Mouse (Mus musculus) cerebellum, adult (tissue): ENCODE measurements around the gene Ptpn4.
A peak's percentile ranks its signal among the peaks of the same experiment; 100 is the strongest.

Experiments used
- ATAC-seq: cut with Nextera tagmentation; 2 replicates; pipeline ENCODE4 v1.9.2; 2017; ENCODE audit warnings: mild to moderate bottlenecking, moderate library complexity, mixed read lengths; ENCODE audit not compliant: insufficient number of reproducible peaks, low FRiP score, low TSS enrichment

Ptpn4 gene

DNA sequence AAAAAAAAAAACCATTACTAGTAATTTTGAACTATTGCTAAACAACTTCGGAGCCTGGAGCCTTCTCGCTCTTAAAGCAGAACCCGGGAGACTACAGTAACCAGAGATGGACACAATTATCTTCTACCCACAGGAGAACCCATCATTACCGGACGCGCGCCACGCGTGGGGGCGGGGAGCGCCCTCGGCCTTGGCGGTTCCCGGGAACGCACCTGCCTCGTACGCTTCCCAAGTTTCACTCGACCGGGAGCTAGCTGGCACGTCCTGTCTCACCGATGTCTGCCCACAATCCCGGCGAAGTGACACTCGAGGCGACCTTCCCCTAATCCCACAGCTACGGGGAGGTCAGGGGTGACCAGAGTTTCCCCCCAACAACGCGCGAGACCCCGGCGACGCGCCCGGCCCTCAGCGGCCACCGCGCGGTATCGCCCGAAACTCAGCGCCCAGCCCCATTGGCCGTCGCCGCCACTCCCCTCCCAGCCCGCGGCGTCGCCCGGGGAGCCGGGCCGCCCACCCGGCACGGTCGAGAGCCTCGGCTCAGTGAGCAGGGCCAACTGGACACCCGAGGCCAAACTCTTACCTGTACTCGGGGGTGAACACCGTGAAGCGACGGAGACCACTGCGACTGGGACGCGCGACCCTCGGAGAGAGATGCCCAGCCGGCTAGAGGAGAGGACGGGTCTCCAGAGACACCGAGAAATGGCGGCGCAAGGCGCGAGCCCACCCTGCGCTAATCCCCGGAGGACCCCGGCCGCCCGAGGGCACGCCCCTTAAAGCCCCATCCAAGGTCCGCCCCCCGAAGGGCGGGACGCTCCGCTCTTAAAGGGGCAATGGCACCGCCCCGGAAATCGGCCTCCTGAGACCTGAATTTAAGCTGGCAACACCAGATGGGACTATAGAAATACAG, 189.0 kb downstream of the Ptpn4 start, which contains the start of gene Epb41l5:
Gene Epb41l5, minus strand, starts transcription at position 796 of the 907 bp plus-strand sequence.
- ATAC-seq, result peak; percentile 74

DNA sequence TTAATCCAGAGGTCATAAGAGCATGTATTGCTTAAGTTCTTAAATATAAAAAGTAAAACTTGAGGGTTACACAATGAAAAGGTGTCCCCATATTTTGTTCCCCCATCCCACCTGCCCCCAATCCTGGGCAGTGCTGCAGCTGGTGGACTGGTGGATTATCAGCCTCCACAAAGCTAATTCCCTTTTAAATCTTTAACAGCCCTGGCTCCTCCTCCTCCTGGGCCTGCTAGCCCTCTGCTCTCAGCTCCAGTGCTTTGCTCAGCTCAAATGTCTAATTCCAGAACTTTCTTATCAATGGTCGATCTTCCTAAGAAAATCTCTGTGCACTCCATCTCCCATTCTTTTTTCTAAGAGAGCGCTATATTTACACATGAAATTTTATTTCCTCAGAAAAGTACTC, 191.1 kb downstream of the Ptpn4 start:
- no peak for ATAC-seq

DNA sequence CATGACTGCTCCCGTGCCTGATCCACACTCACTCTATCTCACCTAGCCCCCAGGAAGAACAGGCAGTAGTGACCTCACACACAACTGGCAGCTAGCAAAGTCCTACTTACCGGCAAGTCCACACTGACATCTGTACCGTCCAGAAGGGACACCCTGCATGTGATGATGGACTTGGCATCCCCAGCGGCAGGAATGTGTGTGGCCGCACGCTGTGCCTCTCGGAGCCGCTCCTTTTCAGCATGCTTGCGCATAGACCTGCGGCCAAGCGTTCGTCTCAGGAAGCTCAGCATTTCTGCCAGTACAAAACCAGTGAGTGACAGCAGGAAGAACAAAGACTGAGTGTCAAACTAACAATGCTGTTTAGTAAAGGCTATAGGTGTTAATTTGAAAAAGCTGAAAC, 195.0 kb downstream of the Ptpn4 start:
- peak; percentile 36 for ATAC-seq

DNA sequence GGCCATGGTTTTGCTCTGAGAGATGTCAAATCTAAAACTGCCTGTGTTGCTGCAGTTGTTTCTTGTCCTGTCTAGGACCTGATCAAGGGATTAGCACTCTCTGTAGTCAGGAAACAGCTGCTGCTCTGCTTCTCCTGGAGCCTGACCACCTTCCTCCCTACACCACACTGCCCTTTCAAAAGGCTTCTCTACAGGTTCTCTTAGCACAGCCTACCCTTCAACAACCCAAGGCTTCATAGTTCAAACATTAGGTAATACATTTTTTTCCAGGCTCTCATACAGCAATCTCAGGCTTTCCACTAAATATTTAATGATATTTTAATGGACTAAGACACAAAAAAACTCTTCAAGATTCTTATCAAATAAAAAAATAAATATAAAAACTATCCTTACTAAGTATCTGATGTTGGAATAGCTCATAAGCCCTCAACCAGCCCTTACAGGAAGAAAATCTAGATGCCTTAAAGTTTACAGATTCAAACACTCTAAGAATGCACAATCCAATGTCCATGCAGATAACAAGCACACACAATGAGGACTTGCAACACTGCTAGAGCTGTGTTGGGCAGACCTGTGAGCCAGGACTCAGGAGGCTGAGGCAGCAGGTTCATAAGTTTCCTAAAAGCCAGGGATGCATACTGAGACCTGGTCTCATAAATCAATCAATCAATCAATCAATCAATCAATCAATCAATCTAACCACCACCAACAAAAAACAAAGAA, 196.2 kb downstream of the Ptpn4 start:
- no peak for ATAC-seq

DNA sequence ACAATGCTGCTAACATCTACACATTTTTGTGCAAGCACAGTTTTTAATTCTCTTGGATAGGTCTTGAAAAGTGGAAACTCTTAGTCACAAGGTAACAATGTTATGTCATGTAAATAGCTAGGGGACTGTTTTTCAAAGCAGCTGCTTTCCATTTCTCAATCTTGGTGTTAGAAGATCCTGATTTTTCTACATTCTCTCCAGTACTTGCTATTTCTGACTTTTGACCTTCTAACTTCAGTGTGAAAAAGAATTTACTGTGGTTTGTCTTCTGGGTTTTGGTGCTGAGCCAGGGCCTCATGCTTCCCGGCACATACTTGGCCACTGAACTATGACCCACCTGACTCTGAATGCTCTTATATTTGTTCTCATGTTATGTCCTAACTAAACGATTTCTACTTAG, 197.4 kb downstream of the Ptpn4 start:
- ATAC-seq, result no peak

DNA sequence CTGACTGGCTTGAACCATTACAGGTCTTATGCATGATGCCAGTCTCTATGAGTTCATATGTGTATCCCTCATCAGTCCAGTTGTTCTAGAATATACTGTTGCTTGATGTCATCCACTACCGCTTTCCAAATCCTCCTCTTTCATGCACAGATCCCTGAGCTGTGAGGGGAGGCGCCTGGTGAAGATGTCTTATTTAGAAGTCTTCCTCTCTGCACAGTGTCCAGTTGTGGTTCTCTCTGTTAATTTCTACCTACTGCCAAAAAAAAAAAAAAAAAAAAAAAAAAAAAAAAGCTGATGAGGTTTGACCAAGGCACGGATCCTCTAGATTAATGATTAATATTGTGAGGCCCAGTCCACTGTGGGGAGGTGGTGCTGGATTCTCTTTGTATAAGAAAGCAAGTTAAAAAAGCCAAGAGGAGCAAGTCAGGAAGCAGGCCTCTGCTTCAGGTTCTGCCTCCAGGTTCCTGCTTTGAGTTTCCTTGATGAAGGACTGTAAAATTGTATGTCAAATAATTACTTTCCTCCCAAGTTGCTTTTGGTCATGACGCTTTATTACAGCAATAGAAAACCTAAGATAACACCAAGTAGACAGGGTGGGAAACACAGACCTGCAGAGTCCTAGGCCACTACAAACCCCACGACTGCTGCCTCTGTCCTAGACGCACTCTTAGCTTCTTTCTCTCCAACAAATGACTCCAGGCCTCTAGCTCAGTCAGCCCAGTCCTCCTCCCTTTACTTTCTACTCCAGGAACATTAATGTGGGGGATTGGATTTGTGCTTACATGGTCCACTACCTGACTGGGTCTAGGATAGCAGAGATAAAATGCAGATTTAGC, 200.0 kb downstream of the Ptpn4 start:
- no peak for ATAC-seq

DNA sequence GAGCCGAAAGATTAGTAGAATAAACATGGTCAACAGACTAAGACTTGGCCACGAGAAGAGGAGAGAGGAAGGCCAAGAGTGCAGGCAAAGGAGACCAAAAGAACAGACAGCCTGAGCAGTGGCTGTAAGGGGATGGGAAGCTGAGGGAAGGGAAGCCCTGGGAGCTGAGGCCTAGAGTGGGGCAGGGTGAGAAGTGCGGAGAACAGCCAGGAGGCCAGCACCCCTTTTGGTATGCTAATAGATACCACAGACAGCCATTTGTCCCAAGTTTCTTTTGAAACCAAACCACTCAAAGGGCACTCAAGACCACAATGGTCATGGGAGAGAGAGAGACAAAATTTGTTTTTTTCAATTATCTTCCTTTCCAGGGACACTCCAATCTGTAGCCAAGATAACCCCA, 202.7 kb downstream of the Ptpn4 start:
- no peak for ATAC-seq

DNA sequence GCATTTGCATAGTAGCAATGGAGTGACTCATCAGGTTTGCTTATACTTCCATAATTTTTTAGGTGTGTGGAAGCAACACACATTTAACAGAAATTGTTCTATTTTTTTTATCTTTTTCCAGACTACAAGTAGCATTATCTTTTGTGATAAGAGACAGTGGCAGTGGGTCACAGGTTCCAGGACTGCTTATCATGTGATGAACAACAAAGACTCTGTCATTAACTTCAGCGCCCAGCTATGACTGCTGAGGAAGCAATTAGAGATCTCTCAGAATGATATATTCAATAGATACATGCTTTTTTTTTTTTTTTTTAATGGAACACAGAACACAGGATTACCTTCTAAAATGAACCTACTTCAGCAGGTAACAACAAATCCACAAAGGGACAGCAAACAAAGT, 207.0 kb downstream of the Ptpn4 start:
- no peak for ATAC-seq

DNA sequence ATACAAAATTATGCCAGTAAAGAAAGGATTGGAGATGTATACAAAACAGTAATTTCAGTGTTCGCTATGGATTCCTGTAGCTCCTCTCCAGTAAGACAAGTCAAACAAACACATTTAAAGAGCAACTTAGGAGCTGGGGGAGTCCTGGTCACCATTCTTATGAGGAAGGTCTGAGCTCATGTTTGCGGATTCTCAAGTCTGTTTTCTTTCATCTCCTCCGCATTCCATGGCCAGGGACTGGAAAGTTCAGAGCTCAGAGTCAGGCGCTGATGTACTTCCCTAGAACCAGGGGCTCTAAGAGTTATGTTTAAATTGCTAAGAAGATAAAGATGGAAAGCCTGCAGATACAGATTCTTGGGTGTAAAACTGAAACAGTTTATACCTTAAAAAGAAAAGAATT, 210.6 kb downstream of the Ptpn4 start:
- ATAC-seq, result no peak

DNA sequence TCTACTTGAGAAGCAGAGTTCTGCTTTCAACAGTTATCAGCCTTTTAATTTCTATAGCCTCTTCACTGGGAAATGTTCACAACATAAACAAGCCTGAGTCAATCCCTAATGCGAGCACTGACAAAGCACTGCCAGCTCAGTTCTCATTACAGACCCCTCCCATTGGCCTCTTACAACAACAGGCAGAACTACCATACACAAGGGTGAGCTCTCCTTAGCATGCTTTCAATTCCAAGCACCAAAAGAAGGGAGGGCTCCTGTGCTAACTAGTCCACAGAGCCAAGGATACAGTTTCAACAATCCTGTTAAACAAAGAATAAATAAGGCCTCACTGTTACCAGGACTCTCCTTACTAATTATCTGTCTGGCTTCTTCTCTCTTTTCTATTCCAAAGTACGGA, 213.0 kb downstream of the Ptpn4 start:
- no peak for ATAC-seq

DNA sequence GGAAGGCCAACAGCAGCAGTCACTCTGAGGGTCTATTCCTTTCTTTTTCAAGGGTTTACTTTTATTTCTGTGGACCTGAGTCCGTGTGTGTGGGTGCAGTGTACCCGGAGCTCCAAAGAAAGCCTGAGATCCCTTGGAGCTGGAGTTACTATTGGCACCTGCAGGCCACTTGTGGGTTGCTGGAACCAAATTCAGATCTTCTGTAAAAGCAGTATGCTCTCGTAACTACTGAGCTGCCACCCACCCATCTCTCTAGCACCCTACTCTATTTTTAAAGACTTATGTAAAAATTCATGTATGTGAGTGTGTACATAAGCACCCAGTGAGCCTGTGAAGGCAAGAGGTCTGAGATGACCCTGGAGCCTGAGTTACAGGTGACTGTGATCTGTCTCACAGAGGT, 232.0 kb downstream of the Ptpn4 start:
- ATAC-seq, result no peak
